Mouse (Mus musculus) NIH3T3 (cell line): ENCODE data around the gene Gsdma2.

Source experiments
- DNase-seq: peaks from one replicate; pipeline ENCODE4 v3.0.0-alpha.2; 2012; ENCODE audit warnings: low read depth

The Gsdma2 gene

DNA sequence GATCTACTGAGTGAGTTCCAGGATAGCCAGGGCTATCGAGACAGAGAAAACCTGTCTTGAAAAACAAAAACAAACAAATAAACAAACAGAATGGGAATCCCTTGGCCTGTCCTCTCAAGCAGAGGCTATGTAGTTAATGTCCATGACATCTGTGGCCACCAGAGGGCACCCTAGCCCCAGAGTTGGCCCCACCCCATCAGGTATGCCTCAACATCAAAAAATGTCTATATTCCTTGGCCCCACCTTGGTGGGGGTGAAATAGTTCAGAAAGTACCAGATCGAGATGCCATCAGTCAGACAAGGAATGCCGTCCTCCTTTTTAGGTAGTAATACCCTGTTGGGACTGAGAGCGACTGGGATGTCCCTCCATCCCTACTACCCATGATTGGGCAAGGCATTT lies 53.4 kb downstream of the Gsdma2 start:
- DNase-seq = peak; percentile 87

DNA sequence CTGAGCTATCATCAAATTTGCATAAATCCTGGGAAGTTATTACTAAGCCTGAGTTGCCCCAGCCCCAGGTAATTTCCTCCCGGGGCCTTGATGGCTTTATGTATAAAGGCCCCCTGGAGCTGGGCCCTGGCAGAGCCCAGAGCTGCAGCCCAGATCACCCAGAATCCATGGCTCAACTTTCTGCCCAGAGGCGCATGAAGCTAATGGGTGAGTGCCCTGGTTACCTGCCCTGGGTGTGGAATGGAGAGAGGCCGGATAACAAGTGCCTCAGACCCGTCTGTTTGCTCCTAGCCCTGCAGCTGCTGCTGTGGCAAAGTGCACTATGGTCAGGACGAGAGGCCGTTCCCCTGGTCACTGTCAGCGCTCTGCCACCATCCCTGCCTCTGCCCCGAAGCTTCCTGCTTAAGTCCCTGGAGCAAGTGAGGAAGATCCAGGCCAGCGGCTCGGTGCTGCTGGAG lies 54.7 kb downstream of the Gsdma2 start, which contains the start of gene Csf3:
TSS of gene Csf3 (plus strand) at position 51 of the 458 bp plus-strand sequence.
- no peak for DNase-seq

- DNase-seq = no peak
Observed at GRCm38 (mm10) chr11:98702323-98702722, 55.8 kb downstream of the Gsdma2 start.

GRCm38 (mm10) chr11:98705021-98705420 lies 58.5 kb downstream of the Gsdma2 start:
- no peak for DNase-seq
